Mouse (Mus musculus): ENCODE results near the gene Cbr4.

Cbr4 gene

DNA sequence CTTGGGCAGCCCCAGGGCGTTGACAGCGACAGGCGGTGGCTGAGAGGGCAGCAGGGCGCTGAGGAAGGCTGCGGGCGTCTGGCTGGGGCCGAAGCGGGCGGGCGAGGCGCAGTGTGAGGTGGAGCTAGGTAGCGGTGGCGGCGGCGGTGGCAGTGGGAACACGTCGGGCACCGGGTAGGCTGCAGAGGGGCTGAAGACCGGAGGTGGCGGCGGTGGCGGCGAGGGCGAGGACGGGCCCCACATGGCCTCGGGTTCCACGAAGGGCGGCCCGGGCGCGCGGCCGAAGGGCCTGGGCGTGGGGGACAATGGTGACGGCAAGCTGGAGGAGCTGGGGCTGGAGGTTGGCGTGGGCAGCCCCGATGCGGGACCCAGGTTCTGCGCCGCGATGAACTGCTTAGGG is 62.1 kb downstream of the Cbr4 start:
- DNase-seq (ENCODE audit: low read depth in 2 of 2, low spot score in 2 of 2) = no peak

DNA sequence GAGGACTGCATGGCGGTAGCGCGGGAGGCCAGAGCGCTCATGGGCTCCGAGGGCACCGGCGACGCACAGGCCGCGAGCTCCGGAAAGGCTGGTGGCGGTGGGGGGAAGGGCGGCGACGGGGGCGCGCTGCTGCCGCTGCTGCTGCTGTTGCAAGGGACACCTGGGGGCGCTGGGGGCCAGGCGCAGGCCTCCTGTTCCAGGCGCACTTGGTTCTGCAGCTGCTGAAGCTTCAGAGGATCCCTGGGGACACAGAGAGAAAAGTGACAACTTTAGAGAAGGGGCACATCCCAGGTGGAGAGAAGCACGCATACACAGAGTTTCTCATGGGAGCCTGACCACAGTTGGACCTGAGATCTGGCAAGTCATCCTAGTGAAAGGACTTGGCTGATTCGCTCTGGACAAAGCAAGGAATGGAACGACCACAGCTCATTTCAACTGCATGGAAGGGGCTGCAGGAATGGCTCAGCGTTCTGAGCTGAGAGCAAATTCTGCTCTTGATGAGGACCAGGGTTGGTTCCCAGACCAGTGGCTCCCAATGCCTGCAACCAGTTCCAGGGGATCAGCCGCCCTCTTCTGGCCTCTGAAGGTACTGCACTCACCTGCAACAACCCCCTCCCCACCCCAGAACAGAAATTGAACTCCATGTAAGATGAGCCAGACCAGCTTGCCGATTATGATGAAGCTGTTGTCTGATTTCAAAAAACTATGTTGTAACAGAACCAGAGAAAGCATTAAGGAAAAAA is 62.6 kb downstream of the Cbr4 start:
- DNase-seq (ENCODE audit: low read depth in 2 of 2, low spot score in 2 of 2) = no peak

- no peak for DNase-seq (ENCODE audit: low read depth in 2 of 2, low spot score in 2 of 2)
Observed at GRCm38 (mm10) chr8:61552221-61552620, 64.7 kb downstream of the Cbr4 start.

- DNase-seq (ENCODE audit: low read depth in 2 of 2, low spot score in 2 of 2) = no peak
Observed at GRCm38 (mm10) chr8:61552755-61553402, 65.3 kb downstream of the Cbr4 start.

- DNase-seq (ENCODE audit: low read depth in 2 of 2, low spot score in 2 of 2) = no peak
Observed at GRCm38 (mm10) chr8:61555343-61555742, 67.8 kb downstream of the Cbr4 start.

GRCm38 (mm10) chr8:61556219-61556618 is 68.7 kb downstream of the Cbr4 start:
- DNase-seq (ENCODE audit: low read depth in 2 of 2, low spot score in 2 of 2) = no peak
